15 mouse cellular contexts compared by ENCODE assay signal in genomic region chr7:49052871-49053618, GRCm38 (mm10).
A peak's percentile ranks its signal among the peaks of the same experiment; 100 is the strongest.
DNase-seq lines count a peak whose midpoint lies in the region; ATAC-seq and TF ChIP-seq lines count a peak whose summit lies in the region.
"Had no signal": no experiment of that assay in that cellular context is flagged by ENCODE, and none has a peak within 500 bp of the region (broad histone marks: within the 10 kb centered on the region; RNA-seq: fewer than 3 reads in every experiment).

No protein-coding gene starts in this region.

- no peaks in the 10 kb centered on the region for H3K36me3 ChIP-seq in hindbrain, embryonic 12.5 days
- no peaks in the 10 kb centered on the region for H3K36me3 ChIP-seq in midbrain, embryonic 16.5 days (ENCODE audit: control insufficient read depth, insufficient read depth, low read length)
- no peaks in the 10 kb centered on the region for H3K36me3 ChIP-seq in thymus, adult 2 months (ENCODE audit: control insufficient read depth, insufficient read depth, low read length)
- H3K36me3 ChIP-seq: embryonic facial prominence, embryonic 12.5 days had no signal

- no peak overlapping the region for H3K9ac ChIP-seq in hindbrain, embryonic 12.5 days
- no peak overlapping the region for H3K9ac ChIP-seq in midbrain, embryonic 16.5 days (ENCODE audit: low read depth, low read length)
- H3K9ac ChIP-seq: embryonic facial prominence, embryonic 12.5 days; liver, postnatal 0 days had no signal

- peak; percentile 54 for DNase-seq in brain, embryonic 14.5 days (ENCODE audit: low read depth)
- DNase-seq in embryo, embryonic 11 days = peak; percentile 63
- DNase-seq in kidney, adult 8-10 months = no peak
- no peak for DNase-seq in lung, postnatal 14 days
- DNase-seq in thymus, adult 2 months = no peak
- DNase-seq: adrenal gland, postnatal 25 days; cerebellum, adult 9-11 months; kidney, postnatal 14 days; liver, postnatal 0 days had no signal

- H3K4me1 ChIP-seq in hindbrain, embryonic 12.5 days = peaks cover 61% of the 10 kb centered on the region
- H3K4me1 ChIP-seq in midbrain, embryonic 16.5 days (ENCODE audit: control insufficient read depth, insufficient read depth, low read length) = peaks cover 20% of the 10 kb centered on the region
- no peaks in the 10 kb centered on the region; the same call in 1 of the 2 replicates for H3K4me1 ChIP-seq in thymus, adult 2 months (replicated peaks; ENCODE audit: control insufficient read depth, insufficient read depth, low read length)

- H3K4me3 ChIP-seq in hindbrain, embryonic 12.5 days = no peak overlapping the region
- no peak overlapping the region for H3K4me3 ChIP-seq in midbrain, embryonic 16.5 days (ENCODE audit: low read depth, low read length)
- no peak overlapping the region for H3K4me3 ChIP-seq in thymus, adult 2 months (ENCODE audit: control insufficient read depth, insufficient read depth, low read length)
- H3K4me3 ChIP-seq: embryonic facial prominence, embryonic 12.5 days had no signal

- no peaks in the 10 kb centered on the region for H3K9me3 ChIP-seq in hindbrain, embryonic 12.5 days (replicated peaks)
- no peaks in the 10 kb centered on the region for H3K9me3 ChIP-seq in midbrain, embryonic 16.5 days (replicated peaks; ENCODE audit: control insufficient read depth, low read length, poor library complexity, severe bottlenecking)
- H3K9me3 ChIP-seq: embryonic facial prominence, embryonic 12.5 days had no signal

- ATAC-seq in hindbrain, embryonic 12.5 days (ENCODE audit: low FRiP score) = peak; percentile 80
- ATAC-seq in midbrain, embryonic 16.5 days = peak; percentile 61
- ATAC-seq: intestine, embryonic 16.5 days; liver, postnatal 0 days had no signal

- 48% methylated on average over 9 of the region's 9 CpGs for WGBS in hindbrain, embryonic 12.5 days
- 47% methylated on average over 9 of the region's 9 CpGs for WGBS in midbrain, embryonic 16.5 days
- WGBS in thymus, adult 2 months = 92% methylated on average over 9 of the region's 9 CpGs

- 0 out of 2 replicates have a peak overlapping the region, but pooled peaks have one; percentile 3 for H3K4me2 ChIP-seq in hindbrain, embryonic 12.5 days (replicated peaks)
- H3K4me2 ChIP-seq in midbrain, embryonic 16.5 days (ENCODE audit: low read length) = no peak overlapping the region
- H3K4me2 ChIP-seq: embryonic facial prominence, embryonic 12.5 days; heart, embryonic 11.5 days had no signal

- TF ChIP-seq POLR2A in brain, embryonic 14.5 days (IDR thresholded peaks at IDR 0.05; ENCODE audit: borderline replicate concordance, extremely low read depth, insufficient read depth, insufficient read length, poor library complexity, severe bottlenecking) = no peak
- no peak for TF ChIP-seq POLR2A in thymus, adult 2 months (IDR thresholded peaks at IDR 0.05; ENCODE audit: control insufficient read depth, extremely low read depth, insufficient read depth, low read length, poor library complexity)

- no peak for TF ChIP-seq CTCF in brain, embryonic 14.5 days (IDR thresholded peaks at IDR 0.05; ENCODE audit: borderline replicate concordance, extremely low read depth, insufficient read depth, insufficient read length)
- no peak for TF ChIP-seq CTCF in thymus, adult 2 months (IDR thresholded peaks at IDR 0.05; ENCODE audit: borderline replicate concordance, control insufficient read depth, extremely low read depth, insufficient read depth, low read length, poor library complexity)

- no peaks in the 10 kb centered on the region for H3K27me3 ChIP-seq in hindbrain, embryonic 12.5 days
- H3K27me3 ChIP-seq in midbrain, embryonic 16.5 days (ENCODE audit: control insufficient read depth, insufficient read depth, low read depth, low read length) = no peaks in the 10 kb centered on the region
- H3K27me3 ChIP-seq in thymus, adult 2 months (ENCODE audit: control insufficient read depth, insufficient read depth, low read length) = no peaks in the 10 kb centered on the region

- peak overlapping the region; percentile 31; the same call in 1 of the 2 replicates for H3K27ac ChIP-seq in hindbrain, embryonic 12.5 days
- H3K27ac ChIP-seq in midbrain, embryonic 16.5 days (ENCODE audit: low read length) = no peak overlapping the region
- no peak overlapping the region for H3K27ac ChIP-seq in thymus, adult 2 months (ENCODE audit: control insufficient read depth, insufficient read depth, low read length)
- H3K27ac ChIP-seq: embryonic facial prominence, embryonic 12.5 days; macrophage had no signal

Comparison
In these comparisons a context has a peak if more than half of its experiments do, and no peak if none do; other contexts are left out.
1. DNase-seq: peak in brain, embryonic 14.5 days (single experiment) and embryo, embryonic 11 days (single experiment); none in kidney, adult 8-10 months (0 of 2), lung, postnatal 14 days (single experiment) and thymus, adult 2 months (single experiment).